Mouse (Mus musculus) thymus, adult 2 months (tissue): ENCODE measurements at regions not wholly inside any gene's neighbourhood (a gene's known extent, or its start where the extent isn't known, plus 50 kb on each side); places are given as distances from the start of the nearest gene placed in this dataset.

ENCODE experiments used
- CTCF ChIP-seq: fragments of 200-500 bp; IDR thresholded peaks from 2 replicates; pipeline ENCODE4 v1.5.1; 2012; ENCODE audit warnings: mild to moderate bottlenecking, control low read depth, low read length, moderate library complexity, borderline replicate concordance; ENCODE audit not compliant: control insufficient read depth, poor library complexity, insufficient read depth; ENCODE audit errors: extremely low read depth
- POLR2A ChIP-seq: fragments of 200-500 bp; IDR thresholded peaks from 2 replicates; pipeline ENCODE4 v1.6.1; 2012; ENCODE audit warnings: mild to moderate bottlenecking, low read length, control low read depth, moderate library complexity; ENCODE audit not compliant: control insufficient read depth, poor library complexity, insufficient read depth; ENCODE audit errors: extremely low read depth

DNA sequence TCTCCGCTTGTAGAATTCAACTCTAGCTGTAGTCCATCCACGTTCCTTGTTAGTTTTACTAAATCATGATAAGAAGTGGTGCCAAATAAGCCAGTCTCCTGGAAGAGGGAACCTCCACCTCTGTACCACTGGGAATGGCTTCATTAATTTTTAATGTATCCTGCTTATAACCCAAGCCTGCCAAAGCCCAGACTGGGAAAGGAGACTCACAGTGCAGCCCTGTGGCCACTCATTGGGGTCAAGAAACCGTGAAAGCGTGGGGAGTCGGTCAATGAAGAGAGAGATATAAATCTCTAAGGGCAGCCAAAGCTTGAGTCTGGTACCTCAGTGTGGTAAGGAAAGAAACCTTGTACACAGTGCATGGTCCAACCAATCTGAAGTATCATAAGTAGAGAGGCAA, 577.1 kb downstream of the Gm19410 start:
- TF ChIP-seq CTCF: no peak
- no peak for TF ChIP-seq POLR2A
